In genomic region chr2:173284771-173285170, GRCm38 (mm10) we compare ENCODE assay signal across 24 mouse cellular contexts.
"Had no signal": no experiment of that assay in that cellular context is flagged by ENCODE, and none has a peak within 500 bp of the region (broad histone marks: within the 10 kb centered on the region; RNA-seq: fewer than 3 reads in every experiment).

No protein-coding gene starts in this region.

- H3K27me3 ChIP-seq: limb, embryonic 13.5 days; liver, embryonic 15.5 days; lung, embryonic 15.5 days; neural tube, embryonic 12.5 days; neural tube, embryonic 15.5 days; stomach, embryonic 15.5 days had no signal

- H3K36me3 ChIP-seq: limb, embryonic 13.5 days; liver, embryonic 12.5 days; liver, embryonic 15.5 days; lung, embryonic 15.5 days; neural tube, embryonic 12.5 days; neural tube, embryonic 15.5 days; stomach, embryonic 15.5 days had no signal

- H3K4me2 ChIP-seq: limb, embryonic 13.5 days; liver, embryonic 12.5 days; liver, embryonic 15.5 days; lung, embryonic 15.5 days; midbrain, embryonic 11.5 days; neural tube, embryonic 12.5 days; neural tube, embryonic 15.5 days; stomach, embryonic 15.5 days had no signal

- H3K27ac ChIP-seq: kidney, postnatal 0 days; layer of hippocampus, adult 2 months; left cerebral cortex, adult 2 months; limb, embryonic 13.5 days; liver, embryonic 12.5 days; liver, embryonic 15.5 days; lung, embryonic 15.5 days; neural tube, embryonic 12.5 days; neural tube, embryonic 15.5 days; stomach, embryonic 15.5 days had no signal

- ATAC-seq: liver, embryonic 12.5 days had no signal

- H3K9me3 ChIP-seq: limb, embryonic 13.5 days; liver, embryonic 12.5 days; liver, embryonic 15.5 days; lung, embryonic 15.5 days; neural tube, embryonic 12.5 days; neural tube, embryonic 15.5 days; stomach, embryonic 15.5 days had no signal

- DNase-seq: kidney, adult 18-20 months; kidney, postnatal 25 days; layer of hippocampus, adult 9-11 months; liver; lung, adult 18-20 months; lung, postnatal 10 days; lung, postnatal 4 days; midbrain, embryonic 14.5 days; right cerebral cortex, adult 18-20 months; right cerebral cortex, postnatal 14 days; right cerebral cortex, postnatal 4 days; thymus, adult 18-20 months; thymus, postnatal 4 days had no signal

- H3K4me3 ChIP-seq: layer of hippocampus, adult 2 months; left cerebral cortex, adult 2 months; limb, embryonic 13.5 days; liver, embryonic 12.5 days; liver, embryonic 15.5 days; lung, embryonic 15.5 days; neural tube, embryonic 12.5 days; neural tube, embryonic 15.5 days; stomach, embryonic 15.5 days had no signal

- H3K9ac ChIP-seq: limb, embryonic 13.5 days; liver, embryonic 12.5 days; liver, embryonic 15.5 days; lung, embryonic 15.5 days; neural tube, embryonic 12.5 days; neural tube, embryonic 15.5 days; stomach, embryonic 15.5 days had no signal

- H3K4me1 ChIP-seq: liver, embryonic 12.5 days; liver, embryonic 15.5 days; neural tube, embryonic 12.5 days had no signal
